Mouse (Mus musculus) C2C12 (cell line): Measurements from ENCODE around the gene Ankrd9.

ENCODE experiments used
- CEBPB ChIP-seq: IDR thresholded peaks from one replicate; pipeline ENCODE4 v1.6.1; 2011; ENCODE audit warnings: low read depth, mild to moderate bottlenecking, control low read depth, moderate library complexity
- CTCF ChIP-seq: IDR thresholded peaks from one replicate; pipeline ENCODE4 v1.5.1; 2011; ENCODE audit not compliant: control insufficient read depth, insufficient read depth, insufficient read length
- USF1 ChIP-seq: IDR thresholded peaks from one replicate; pipeline ENCODE4 v1.6.1; 2011; ENCODE audit warnings: low read depth, mild to moderate bottlenecking, control low read depth, moderate library complexity

DNA sequence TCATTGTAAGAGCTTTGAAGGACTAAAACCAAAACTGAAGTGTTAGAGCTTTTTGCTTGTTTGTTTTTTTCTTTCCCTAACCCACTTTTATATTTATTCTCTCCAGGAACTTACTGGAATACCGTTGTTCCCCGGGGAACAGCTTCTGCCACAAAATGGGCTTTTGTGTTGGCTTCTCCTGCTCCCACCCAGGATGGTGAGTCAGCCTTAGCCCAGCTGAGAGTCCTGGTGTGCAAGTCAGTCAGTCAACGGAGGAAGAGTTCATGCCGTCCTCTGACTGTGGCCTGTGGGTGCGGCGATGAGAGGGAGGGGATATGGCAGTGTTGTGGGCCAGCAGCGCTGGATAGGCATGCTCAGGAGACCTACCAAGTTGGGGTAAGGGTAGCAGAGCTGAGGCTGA lies 32.6 kb downstream of the Ankrd9 start:
- TF ChIP-seq CTCF (no peak), USF1 (no peak), CEBPB (no peak)
